Mouse (Mus musculus): ENCODE results near the gene Dcaf7. TPM values are rescaled to one million over a fixed set of nuclear protein-coding genes. Genes with fewer than 3 reads are reported as not detected.

Gene Dcaf7
- total RNA-seq, 2 experiments from 2014 or later = 60.9 to 66.5 TPM

DNA sequence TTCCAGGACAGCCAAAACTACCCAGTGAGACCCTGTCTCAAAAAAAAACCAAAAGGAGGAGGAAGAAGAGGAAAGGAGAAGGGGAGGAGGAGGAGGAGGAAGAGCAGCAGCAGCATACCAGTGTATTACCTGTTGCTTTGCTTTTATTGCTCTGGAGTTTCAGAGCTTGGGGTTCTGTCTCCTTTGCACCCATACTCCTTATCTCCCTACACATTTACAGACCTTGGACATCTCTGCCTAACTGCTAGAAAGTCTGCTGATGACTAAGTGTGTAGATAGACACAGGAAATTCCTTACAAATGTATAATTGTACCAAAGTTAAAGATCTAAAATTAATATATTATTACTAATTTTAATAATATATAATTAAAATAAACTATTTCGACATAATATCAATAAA is 8.6 kb downstream of the Dcaf7 start:
- no peak for DNase-seq

- no peak for DNase-seq
These were observed 9.1 kb downstream of the Dcaf7 start for GRCm38 (mm10) chr11:106045780-106046179.

DNA sequence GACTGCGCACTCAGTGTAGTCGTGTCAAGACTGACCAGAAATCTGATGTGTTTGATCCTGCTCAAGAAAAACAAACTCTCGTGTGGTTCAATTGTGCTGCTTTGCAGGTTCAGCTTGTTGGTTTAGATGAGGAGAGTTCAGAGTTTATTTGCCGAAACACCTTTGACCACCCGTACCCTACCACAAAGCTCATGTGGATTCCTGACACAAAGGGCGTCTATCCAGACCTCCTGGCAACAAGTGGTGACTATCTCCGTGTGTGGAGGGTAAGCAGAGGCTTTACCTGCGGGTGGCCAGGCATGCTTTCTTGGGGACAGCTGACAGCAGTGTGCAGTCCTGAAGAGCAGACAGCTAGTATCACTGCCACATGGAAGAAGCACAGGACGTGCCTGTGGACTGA is 9.9 kb downstream of the Dcaf7 start:
- no peak for DNase-seq

GRCm38 (mm10) chr11:106053921-106054320 is 17.2 kb downstream of the Dcaf7 start:
- no peak for DNase-seq

DNA sequence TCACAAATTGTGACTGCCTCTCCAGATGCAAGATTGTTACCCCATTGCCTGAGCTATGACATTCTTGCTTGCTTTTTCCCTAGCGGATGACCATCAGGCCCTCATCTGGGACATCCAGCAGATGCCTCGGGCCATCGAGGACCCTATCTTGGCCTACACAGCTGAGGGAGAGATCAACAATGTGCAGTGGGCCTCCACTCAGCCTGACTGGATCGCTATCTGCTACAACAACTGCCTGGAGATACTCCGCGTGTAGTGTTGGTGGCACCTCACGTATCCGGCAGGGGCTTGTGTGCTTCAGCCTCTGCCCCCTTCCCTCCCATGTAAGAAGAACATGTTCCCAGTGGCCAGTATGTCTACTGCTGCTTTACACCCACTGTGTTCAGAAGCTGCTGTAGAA is 17.9 kb downstream of the Dcaf7 start:
- DNase-seq = no peak

DNA sequence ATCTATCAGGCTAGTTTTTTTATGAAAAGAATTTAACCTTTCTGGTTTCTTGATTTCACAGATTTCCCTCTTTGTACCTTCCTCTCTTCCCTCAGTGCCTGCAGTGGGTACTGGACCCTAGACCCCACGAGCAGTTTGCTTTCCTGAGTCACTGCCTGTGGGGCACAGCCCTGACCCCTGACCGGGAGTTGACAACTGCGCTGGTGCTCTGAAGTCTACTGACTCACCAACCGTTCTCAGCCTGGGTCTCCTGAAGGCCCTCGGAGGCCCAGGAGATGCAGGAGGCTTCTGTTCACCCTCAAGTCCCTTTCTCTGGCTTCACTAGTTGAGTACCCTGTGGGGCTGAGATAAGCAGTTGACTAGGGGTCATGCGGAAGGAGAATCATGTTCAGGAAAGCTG is 18.7 kb downstream of the Dcaf7 start:
- no peak for DNase-seq

- no peak for DNase-seq
These were observed 20.3 kb downstream of the Dcaf7 start for GRCm38 (mm10) chr11:106056819-106057491.

GRCm38 (mm10) chr11:106058020-106058419 is 21.3 kb downstream of the Dcaf7 start:
- no peak for DNase-seq

- DNase-seq = no peak
These were observed 23.9 kb downstream of the Dcaf7 start for GRCm38 (mm10) chr11:106060549-106060948.

DNA sequence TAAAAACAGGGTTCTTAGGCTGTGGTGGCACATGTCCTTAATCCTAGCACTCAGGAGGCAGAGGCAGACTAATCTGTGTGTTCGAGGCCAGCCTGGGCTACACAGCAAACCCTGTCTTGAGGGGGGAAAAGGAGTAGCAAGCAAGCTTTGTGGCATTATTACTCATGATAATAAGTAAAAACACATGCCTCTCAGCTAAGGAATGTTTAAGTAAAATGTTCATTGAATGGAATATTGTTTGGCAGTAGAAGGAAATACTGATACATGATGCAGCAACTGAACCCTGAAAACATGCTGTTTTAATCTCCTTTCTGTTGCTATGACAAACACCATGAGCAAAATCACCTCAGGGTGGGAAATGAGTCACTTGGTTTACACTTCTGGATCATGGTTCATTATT is 24.6 kb downstream of the Dcaf7 start:
- DNase-seq = no peak

DNA sequence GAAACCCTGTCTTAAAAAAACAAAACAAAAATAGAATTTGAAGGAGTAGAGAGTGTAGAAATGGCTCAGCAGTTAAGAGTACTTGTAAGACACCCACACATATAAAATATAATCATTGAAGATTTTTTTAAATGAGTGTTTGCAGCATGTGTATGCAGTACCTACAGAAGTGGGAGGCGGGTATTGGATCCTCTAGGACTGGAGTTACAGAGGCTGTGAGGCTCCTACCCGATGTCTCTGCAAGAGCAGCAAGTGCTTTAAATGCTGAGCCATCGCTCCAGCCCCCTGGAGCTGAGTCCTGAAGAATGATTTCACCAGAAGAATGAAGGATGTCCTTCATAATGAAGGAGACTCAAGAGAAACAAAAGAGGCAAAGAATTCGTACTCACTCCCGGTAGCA is 27.1 kb downstream of the Dcaf7 start:
- no peak for DNase-seq

- DNase-seq = no peak
These were observed 28.6 kb downstream of the Dcaf7 start for GRCm38 (mm10) chr11:106065073-106065922.

GRCm38 (mm10) chr11:106065923-106066571 is 29.4 kb downstream of the Dcaf7 start, which contains the start of gene Taco1:
Taco1 (plus strand) TSS chr11:106066061.
- DNase-seq = peak; percentile 97

DNA sequence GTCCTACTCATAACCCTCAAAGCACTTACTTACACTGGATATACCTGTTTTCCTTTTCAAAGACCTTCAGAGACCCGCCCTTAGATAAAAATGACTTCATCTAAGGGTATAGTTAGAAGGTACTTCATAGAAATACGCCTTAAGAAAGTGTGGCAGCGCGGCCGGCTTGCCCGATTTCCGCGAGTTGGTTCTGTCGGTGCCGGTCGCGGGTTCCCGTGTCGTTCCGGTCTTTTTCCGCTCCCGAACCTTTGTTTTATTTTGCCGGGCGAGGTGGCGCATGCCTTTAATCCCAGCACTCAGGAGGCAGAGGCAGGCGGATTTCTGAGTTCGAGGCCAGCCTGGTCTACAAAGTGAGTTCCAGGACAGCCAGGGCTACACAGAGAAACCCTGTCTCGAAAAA is 29.9 kb downstream of the Dcaf7 start:
- peak; percentile 50 for DNase-seq

- DNase-seq = no peak
These were observed 37.1 kb downstream of the Dcaf7 start for GRCm38 (mm10) chr11:106073774-106074173.

- peak; percentile 82 for DNase-seq
These were observed 39.6 kb downstream of the Dcaf7 start for GRCm38 (mm10) chr11:106076321-106076720.

DNA sequence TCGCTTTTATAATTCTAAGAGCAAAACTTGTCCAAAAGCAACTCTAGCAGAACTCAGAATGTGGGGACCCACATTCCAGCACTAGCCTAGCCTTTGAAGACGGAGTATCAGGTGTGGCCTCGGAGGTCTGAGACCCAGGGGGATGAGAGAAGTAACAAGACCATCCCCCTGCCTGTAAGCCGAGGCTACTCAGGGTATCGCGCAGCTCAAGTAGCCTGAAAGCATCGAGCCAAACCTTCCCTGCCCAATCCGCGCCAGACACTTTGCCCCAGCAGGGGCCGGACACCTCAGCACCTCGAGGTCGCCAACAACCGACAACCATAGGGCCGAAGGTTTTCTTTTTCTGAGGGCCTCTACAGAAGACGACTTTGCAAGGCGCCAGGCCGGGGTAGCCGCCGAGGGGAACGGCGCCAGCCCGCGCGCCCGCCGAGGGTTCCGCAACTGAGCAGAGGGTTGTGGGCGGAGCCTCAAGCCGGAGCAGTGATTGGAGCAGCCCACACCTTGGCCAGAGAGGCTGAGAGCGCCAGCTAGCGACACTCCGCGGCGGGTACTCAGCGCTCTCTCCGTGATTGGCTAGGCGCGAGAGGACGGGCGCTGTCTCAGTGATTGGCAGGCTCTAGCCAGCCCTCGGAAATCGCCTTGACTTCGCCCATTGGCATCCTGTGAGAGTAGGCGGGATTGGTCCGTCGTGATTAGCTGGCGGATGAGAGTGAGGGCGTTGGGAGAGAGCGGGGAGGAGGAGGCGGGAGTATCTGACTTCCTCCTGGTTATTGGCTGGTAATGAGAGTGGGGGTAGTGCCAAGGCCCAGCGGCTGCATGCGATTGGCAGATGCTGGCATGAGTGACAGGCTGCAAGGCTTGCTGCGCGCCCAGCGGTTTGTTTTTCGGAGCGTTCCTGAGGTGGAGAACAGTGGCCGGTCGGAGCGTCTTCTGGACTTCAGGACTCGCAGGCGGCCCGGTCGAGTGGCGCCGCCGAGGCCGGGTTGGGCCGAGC is 47.3 kb downstream of the Dcaf7 start, which contains the start of gene Map3k3:
Map3k3 (plus strand) TSS at position 906 of the 994 bp plus-strand sequence.
- DNase-seq = peak; percentile 99

- peak; percentile 84 for DNase-seq
These were observed 48.4 kb downstream of the Dcaf7 start for GRCm38 (mm10) chr11:106084911-106085561.

DNA sequence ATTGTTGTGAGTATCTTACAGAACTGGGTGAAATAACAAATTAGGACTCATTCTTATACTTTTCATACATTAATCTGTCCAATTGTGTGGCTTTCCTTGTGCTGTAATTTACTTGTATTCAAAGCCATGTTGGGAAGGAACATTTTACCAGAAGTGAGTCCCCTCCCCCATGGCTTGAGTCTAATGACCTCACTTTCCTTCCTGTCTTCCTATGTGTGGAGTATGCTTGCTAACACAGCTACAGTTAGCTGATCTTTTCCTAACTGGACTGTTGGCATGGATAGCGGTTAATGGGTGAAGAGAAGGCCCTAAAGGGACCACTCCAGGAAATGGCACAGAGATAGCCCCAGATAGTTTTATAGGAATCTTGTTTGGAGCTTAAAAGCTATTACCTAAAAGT is 61.6 kb downstream of the Dcaf7 start:
- DNase-seq = peak; percentile 36

DNA sequence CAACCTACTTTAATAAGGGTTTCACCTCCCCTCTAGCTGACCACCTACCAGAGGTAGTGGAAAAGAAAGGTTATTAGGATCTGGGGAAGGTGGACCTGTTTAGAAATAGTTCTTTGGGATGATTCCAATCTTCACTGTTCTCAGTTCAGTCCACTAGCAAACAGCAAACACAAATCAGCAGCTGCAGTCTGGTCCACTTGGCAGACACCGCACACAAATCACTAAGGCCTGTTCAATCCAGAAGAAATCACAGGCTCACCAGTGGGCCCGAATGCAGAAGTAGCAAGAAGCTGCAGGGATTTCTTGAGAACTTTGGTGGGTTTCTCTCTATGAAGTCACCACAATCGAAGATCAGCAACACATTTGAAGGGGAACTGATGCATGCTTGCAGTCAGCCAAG is 66.2 kb downstream of the Dcaf7 start:
- no peak for DNase-seq

DNA sequence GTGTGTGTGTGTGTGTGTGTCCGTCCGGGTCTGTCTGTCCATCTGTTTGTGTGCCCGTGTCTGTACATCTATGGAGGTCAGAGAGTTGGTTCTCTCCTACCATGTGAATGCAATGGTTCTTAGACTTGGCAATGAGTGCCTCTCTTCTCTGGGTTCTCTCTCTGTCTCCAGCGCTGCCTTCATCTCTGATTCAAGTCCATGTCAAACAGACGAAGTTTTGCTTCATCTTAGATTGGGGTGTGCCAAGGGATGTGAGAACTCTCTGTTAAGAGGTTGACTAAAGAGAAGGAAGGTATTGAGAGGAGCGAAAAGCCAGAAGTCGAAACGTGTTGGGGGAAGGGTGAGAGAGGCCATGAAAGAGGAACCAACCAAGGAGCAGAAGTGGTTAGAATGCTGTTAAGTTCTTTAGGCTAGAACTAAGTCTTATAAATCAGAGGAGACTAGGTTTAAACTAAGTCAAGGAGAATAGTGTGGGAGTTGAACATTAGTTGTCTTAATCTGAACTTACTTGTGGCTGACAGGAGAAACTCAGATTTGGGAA is 69.4 kb downstream of the Dcaf7 start:
- DNase-seq = peak; percentile 6
